In the genomic region with DNA sequence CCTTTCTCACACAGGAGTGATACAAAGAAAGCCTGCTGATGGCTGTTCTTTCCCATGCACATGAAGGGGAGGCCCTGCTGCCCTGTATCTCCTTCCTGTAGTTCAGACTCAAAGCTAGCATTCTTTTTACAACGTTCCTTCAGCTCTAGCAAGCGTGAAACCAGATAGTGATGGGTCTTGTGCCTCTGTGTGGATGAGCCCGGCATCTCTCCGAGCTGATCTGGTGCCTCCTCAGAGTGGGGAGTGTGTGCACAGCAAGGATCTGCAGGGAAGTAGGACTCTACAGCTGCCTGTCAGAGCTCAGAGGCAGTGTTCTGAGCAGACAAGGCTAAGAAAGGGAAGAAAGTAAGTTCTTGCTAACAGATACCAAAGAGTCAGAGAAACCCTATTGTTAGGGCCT, we compare ENCODE assay signal across 21 mouse cellular contexts. TPM values are rescaled to one million over a fixed set of nuclear protein-coding genes. Genes with fewer than 3 reads are reported as not detected.
"Had no signal": no experiment of that assay in that cellular context is flagged by ENCODE, and none has a peak within 500 bp of the region (broad histone marks: within the 10 kb centered on the region; RNA-seq: fewer than 3 reads in every experiment).

No protein-coding gene starts in this region.

- DNase-seq: liver, postnatal 0 days; lung, adult 2 months; lung, postnatal 14 days; lung, postnatal 36 days; retina, postnatal 1 day; right cerebral cortex, postnatal 4 days; spleen, adult 18-20 months; thymus, adult 18-20 months; thymus, postnatal 14 days; thymus, postnatal 36 days had no signal

- H3K4me3 ChIP-seq: liver, embryonic 15.5 days; lung, embryonic 15.5 days; megakaryocyte, embryonic 14.5 days; midbrain, embryonic 13.5 days; midbrain, embryonic 15.5 days; neural tube, embryonic 13.5 days; neural tube, embryonic 15.5 days had no signal

- H3K27ac ChIP-seq: liver, embryonic 15.5 days; lung, embryonic 15.5 days; macrophage; midbrain, embryonic 13.5 days; midbrain, embryonic 15.5 days; neural tube, embryonic 13.5 days; neural tube, embryonic 15.5 days had no signal

- ATAC-seq: liver, postnatal 0 days; lung, postnatal 0 days; midbrain, embryonic 13.5 days; midbrain, embryonic 15.5 days had no signal

- H3K27me3 ChIP-seq: liver, embryonic 15.5 days; lung, embryonic 15.5 days; megakaryocyte, embryonic 14.5 days; midbrain, embryonic 13.5 days; midbrain, embryonic 15.5 days; neural tube, embryonic 13.5 days; neural tube, embryonic 15.5 days had no signal

RNA-seq across cellular contexts. Expression of a gene that starts 39.5 kb away (rescaled TPM):
- total RNA-seq: megakaryocyte progenitor cell, adult 5-6 weeks; monocyte, adult 5-6 weeks had no signal
- polyA plus RNA-seq: liver, postnatal 0 days; macrophage had no signal
